Mouse (Mus musculus): Measurements from ENCODE around the gene Dync1h1.

Dync1h1 gene

GRCm38 (mm10) chr12:110601241-110602218 lies at the start of gene Dync1h1:
Dync1h1 (plus strand) TSS chr12:110601452.
- DNase-seq: peak; percentile 92

DNA sequence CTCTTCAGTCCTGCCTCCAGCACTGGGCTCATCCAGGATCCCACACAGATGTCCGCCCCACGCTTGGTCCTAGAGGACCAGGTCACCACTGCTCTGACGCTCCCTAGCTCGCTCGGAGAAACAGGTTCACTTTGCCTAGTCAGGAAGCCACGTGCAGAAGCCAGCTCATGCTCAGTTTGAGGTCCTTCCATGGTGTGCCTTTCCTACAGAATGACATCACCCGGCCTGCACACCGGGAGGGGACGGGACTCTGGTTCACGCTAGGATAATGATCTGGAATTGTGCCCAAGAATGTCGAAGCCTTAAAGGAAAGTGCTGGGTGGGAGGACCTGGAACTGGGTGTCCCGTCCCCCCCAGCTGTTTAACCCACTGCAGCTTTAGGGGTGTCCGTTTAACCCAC lies 49.1 kb upstream of the Dync1h1 start:
- DNase-seq: no peak

DNA sequence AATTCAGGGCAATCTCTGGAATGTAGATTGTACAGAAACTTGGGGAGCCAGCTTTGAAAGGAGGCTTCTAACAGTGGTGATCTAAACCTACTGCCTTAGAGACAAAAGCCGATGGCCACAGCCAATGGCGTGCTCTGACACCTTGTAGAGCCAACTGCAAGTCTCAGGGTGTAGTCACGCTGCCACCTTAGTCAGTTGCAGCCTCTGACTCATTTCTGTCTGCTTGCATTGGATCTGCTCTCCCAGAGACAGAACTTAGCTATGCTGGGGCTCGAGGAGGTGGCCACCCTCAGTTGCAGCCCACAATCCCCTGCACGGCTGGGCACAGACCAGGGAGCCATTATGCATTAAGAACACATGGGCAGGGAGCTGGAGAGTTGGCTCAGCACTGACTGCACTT lies 47.9 kb upstream of the Dync1h1 start:
- no peak for DNase-seq

- no peak for DNase-seq
Measured at GRCm38 (mm10) chr12:110555536-110556240, 45.6 kb upstream of the Dync1h1 start.

GRCm38 (mm10) chr12:110556861-110557628 lies 44.2 kb upstream of the Dync1h1 start:
- DNase-seq: no peak

DNA sequence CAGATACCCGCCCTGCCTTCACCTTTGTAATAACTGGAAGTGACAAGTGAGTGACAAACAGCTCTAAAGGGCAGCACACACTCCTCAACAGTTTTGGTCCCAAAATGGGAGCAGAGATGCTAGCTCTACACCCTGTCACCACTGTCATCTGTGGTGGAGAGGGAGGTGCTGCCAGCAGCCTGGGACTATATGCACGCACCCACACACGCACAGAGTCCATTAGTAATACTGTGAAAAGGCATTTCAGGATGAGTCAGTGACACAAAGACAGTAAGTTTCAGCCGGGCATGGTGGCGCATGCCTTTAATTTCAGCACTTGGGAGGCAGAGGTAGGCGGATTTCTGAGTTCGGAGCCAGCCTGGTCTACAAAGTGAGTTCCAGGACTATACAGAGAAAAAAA lies 43.1 kb upstream of the Dync1h1 start:
- DNase-seq: no peak

GRCm38 (mm10) chr12:110563383-110563782 lies 37.9 kb upstream of the Dync1h1 start:
- DNase-seq: no peak

- DNase-seq: no peak
Measured at GRCm38 (mm10) chr12:110564848-110565247, 36.4 kb upstream of the Dync1h1 start.

- DNase-seq: no peak
Measured at GRCm38 (mm10) chr12:110566366-110566765, 34.9 kb upstream of the Dync1h1 start.

- no peak for DNase-seq
Measured at GRCm38 (mm10) chr12:110571050-110571449, 30.2 kb upstream of the Dync1h1 start.

DNA sequence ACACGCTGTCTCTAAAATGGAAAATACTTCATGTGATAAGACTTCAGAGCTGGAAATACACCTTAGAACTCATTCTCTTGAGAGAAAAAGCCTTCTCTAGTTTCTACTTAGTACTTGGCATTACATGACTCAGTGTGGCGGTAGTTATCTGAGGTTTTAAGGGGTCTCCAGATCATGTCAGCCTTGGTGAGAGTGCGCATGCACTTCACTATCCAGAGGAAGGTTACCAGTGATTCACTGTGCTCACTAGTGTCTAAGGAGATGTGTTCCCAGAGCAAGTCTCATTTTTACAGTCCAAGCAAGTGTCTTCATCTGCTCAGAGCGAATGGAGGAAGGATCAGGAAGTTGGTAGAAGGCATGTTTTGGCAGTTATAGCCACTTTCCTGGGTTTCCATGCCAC lies 28.9 kb upstream of the Dync1h1 start:
- no peak for DNase-seq

- DNase-seq: no peak
Measured at GRCm38 (mm10) chr12:110573635-110574034, 27.6 kb upstream of the Dync1h1 start.

DNA sequence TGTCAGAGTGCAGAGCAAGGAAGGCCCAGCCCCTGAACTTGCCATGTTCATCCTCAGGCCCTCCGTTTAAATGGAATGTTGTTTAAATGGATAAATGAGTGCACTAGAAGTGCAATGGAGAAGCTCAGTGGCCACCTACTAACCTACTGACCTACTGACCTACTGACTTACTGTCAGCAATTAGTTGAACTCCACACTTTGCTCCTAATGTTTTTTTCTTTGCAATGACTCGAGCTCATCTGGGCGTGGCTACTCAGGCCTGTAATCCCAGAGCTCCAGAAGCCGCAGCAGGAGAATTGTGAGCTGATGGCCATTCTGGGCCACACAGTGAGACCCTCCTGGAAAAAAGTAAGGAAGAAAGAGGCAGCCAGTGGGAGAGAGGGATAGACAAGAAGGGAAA lies 25.3 kb upstream of the Dync1h1 start:
- DNase-seq: peak; percentile 64

GRCm38 (mm10) chr12:110578333-110578732 lies 22.9 kb upstream of the Dync1h1 start:
- no peak for DNase-seq

DNA sequence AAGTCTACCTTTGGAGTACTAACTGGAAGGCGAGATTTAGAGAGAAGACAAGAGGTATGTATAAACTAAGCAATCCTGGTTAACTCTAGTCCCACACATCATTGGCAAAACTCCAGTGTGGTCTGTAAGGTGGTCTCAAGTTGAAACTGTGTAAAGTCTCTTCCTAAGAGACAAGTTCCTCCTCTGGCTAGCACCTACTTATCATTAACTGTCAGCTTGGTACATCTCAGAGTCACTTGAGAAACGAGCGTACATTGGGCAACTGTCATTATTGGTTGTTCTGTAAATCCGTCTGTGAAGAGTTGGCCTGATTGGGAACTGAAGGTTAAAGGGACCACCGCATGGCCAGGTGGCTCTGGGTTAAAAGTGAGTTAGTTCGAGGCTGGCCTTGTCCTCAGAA lies 12.6 kb upstream of the Dync1h1 start:
- no peak for DNase-seq

- no peak for DNase-seq
Measured at GRCm38 (mm10) chr12:110590804-110591259, 10.4 kb upstream of the Dync1h1 start.

- DNase-seq: peak; percentile 100
Measured at GRCm38 (mm10) chr12:110591260-110591883, 9.9 kb upstream of the Dync1h1 start.

DNA sequence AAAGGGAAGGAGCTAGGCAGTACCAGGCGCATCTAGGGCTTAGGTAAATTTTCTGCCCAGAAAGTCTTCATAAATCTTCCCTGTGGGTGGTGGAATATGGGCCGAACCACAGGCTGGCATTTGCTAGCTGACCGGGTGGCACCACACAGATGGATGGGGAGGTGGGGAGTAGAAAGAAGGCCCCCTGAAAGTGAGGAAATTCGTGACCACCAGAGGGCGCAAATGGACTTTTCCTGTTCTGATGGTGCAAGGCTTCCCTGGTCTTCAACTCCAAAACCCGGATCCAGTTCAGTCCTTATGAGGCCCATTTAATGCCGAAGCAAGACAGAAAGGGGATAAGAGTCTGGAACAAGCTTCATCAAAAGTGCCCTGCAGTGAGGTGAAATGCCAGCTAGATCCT lies 2.7 kb upstream of the Dync1h1 start:
- DNase-seq: peak; percentile 60

GRCm38 (mm10) chr12:110599791-110600190 lies 1.5 kb upstream of the Dync1h1 start:
- DNase-seq: no peak

- no peak for DNase-seq
Measured at GRCm38 (mm10) chr12:110600225-110600991, 844 bp upstream of the Dync1h1 start.

- no peak for DNase-seq
Measured at GRCm38 (mm10) chr12:110606161-110606560, 4.9 kb downstream of the Dync1h1 start.

- no peak for DNase-seq
Measured at GRCm38 (mm10) chr12:110606676-110607075, 5.4 kb downstream of the Dync1h1 start.

Data from kidney, adult 9 months (tissue).